Mouse (Mus musculus) NIH3T3 (cell line): ENCODE data around the gene Gmnc.

Experiments
- DNase-seq: peaks from one replicate; pipeline ENCODE4 v3.0.0-alpha.2; 2012; ENCODE audit warnings: low read depth

Gene Gmnc

GRCm38 (mm10) chr16:26991477-26992300 lies at the start of gene Gmnc:
Gmnc (minus strand) TSS chr16:26991652.
- no peak for DNase-seq

GRCm38 (mm10) chr16:27027281-27027680 lies 35.8 kb upstream of the Gmnc start:
- no peak for DNase-seq

GRCm38 (mm10) chr16:27026226-27026625 lies 34.8 kb upstream of the Gmnc start:
- DNase-seq, result no peak

GRCm38 (mm10) chr16:27022746-27023145 lies 31.3 kb upstream of the Gmnc start:
- no peak for DNase-seq

- no peak for DNase-seq
Observed at GRCm38 (mm10) chr16:27017309-27017708, 25.9 kb upstream of the Gmnc start.

- no peak for DNase-seq
Observed at GRCm38 (mm10) chr16:27002714-27003113, 11.3 kb upstream of the Gmnc start.

- DNase-seq, result no peak
Observed at GRCm38 (mm10) chr16:26999563-26999962, 8.1 kb upstream of the Gmnc start.

- no peak for DNase-seq
Observed at GRCm38 (mm10) chr16:26989415-26990315, 1.8 kb downstream of the Gmnc start.

GRCm38 (mm10) chr16:26988188-26988587 lies 3.3 kb downstream of the Gmnc start:
- DNase-seq, result no peak

- DNase-seq, result no peak
Observed at GRCm38 (mm10) chr16:26985796-26986195, 5.7 kb downstream of the Gmnc start.

GRCm38 (mm10) chr16:26982112-26982511 lies 9.3 kb downstream of the Gmnc start:
- peak; percentile 54 for DNase-seq

- no peak for DNase-seq
Observed at GRCm38 (mm10) chr16:26967967-26968366, 23.5 kb downstream of the Gmnc start.

- DNase-seq, result no peak
Observed at GRCm38 (mm10) chr16:26966830-26967229, 24.6 kb downstream of the Gmnc start.

GRCm38 (mm10) chr16:26961971-26962370 lies 29.5 kb downstream of the Gmnc start:
- no peak for DNase-seq

GRCm38 (mm10) chr16:26951601-26952000 lies 39.9 kb downstream of the Gmnc start:
- no peak for DNase-seq

- DNase-seq, result peak; percentile 48
Observed at GRCm38 (mm10) chr16:26950209-26950608, 41.2 kb downstream of the Gmnc start.

GRCm38 (mm10) chr16:26903968-26904367 lies 87.5 kb downstream of the Gmnc start:
- DNase-seq, result peak; percentile 14

GRCm38 (mm10) chr16:26901471-26901870 lies 90.0 kb downstream of the Gmnc start:
- no peak for DNase-seq

- no peak for DNase-seq
Observed at GRCm38 (mm10) chr16:26886337-26886736, 105.1 kb downstream of the Gmnc start.

GRCm38 (mm10) chr16:26876885-26877284 lies 114.6 kb downstream of the Gmnc start:
- DNase-seq, result no peak
